Mouse (Mus musculus) lung, postnatal 0 days (tissue): ENCODE measurements around the gene Ttc13.

Experiments used
- CTCF ChIP-seq: IDR thresholded peaks from 2 replicates; pipeline ENCODE4 v1.5.1; 2016; ENCODE audit warnings: antibody characterized with exemption, mild to moderate bottlenecking
- EP300 ChIP-seq: IDR thresholded peaks from 2 replicates; pipeline ENCODE4 v1.6.1; 2016; ENCODE audit warnings: antibody characterized with exemption, mild to moderate bottlenecking, control low read depth

DNA sequence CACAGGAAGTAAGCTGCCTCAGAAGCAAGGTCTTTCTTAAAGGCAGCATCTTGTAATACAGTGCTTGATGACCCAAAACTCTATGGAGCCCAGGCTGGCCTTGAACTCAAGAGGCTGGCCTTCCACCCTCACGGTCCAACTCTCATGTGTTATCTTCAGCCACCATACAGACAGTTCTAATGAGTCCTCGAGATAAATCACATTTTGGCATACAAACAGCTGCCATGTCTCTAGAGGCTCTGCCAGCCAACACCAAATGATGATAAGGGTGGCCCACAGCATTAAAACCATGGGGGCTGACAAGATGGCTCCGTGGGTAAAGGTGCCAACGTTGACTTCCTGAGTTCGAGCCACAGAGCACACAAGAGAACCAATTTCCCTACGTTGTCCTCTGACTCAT is 8.6 kb downstream of the Ttc13 start:
- TF ChIP-seq CTCF (no peak), EP300 (no peak)
